Mouse (Mus musculus) olfactory bulb, adult 2 months (tissue): ENCODE results near the gene Prrx1.

Experiments
- CTCF ChIP-seq: fragments of 200-500 bp; IDR thresholded peaks from 2 replicates; pipeline ENCODE4 v1.5.1; 2012; ENCODE audit warnings: low read depth, mild to moderate bottlenecking, low read length, moderate library complexity; ENCODE audit not compliant: insufficient read depth
- POLR2A ChIP-seq: fragments of 200-500 bp; IDR thresholded peaks from 2 replicates; pipeline ENCODE4 v1.6.1; 2012; ENCODE audit warnings: mild to moderate bottlenecking, low read depth, low read length, moderate library complexity; ENCODE audit not compliant: insufficient read depth

- TF ChIP-seq POLR2A (no peak), CTCF (no peak)
Measured at GRCm38 (mm10) chr1:163357733-163358132, 44.2 kb upstream of the Prrx1 start.
